Mouse (Mus musculus) liver, adult 2 months (tissue): ENCODE measurements at regions not wholly inside any gene's neighbourhood (a gene's known extent, or its start where the extent isn't known, plus 50 kb on each side); places are given as distances from the start of the nearest gene placed in this dataset.

Experiments
- DNase-seq: peaks from one replicate; pipeline ENCODE4 v3.0.0-alpha.2; 2011; ENCODE audit warnings: low read depth, low spot score; ENCODE audit errors: extremely low read depth
- H3K27ac ChIP-seq: fragments of 200-500 bp; replicated peaks from 2 replicates; pipeline ENCODE4 v1.5.1; 2012; ENCODE audit warnings: low read depth, mild to moderate bottlenecking, control low read depth, inconsistent platforms, low read length; ENCODE audit not compliant: insufficient read depth
- H3K27me3 ChIP-seq: fragments of 200-500 bp; 2 replicates; pipeline ENCODE4 v1.6.1; 2012; ENCODE audit warnings: mild to moderate bottlenecking, moderate library complexity, low read length, inconsistent platforms; ENCODE audit not compliant: control insufficient read depth, insufficient read depth
- H3K36me3 ChIP-seq: fragments of 200-500 bp; 2 replicates; pipeline ENCODE4 v1.6.1; 2012; ENCODE audit warnings: low read length, inconsistent platforms; ENCODE audit not compliant: control insufficient read depth, insufficient read depth
- H3K4me1 ChIP-seq: fragments of 200-500 bp; 2 replicates; pipeline ENCODE4 v1.6.1; 2011; ENCODE audit warnings: low read length; ENCODE audit not compliant: control insufficient read depth, insufficient read depth
- H3K4me3 ChIP-seq: fragments of 200-500 bp; 2 replicates; pipeline ENCODE4 v1.5.1; 2011; ENCODE audit warnings: low read depth, mild to moderate bottlenecking, control low read depth, low read length, moderate library complexity; ENCODE audit not compliant: insufficient read depth
- H3K79me2 ChIP-seq: fragments of 200-500 bp; 2 replicates; pipeline ENCODE4 v1.6.1; 2012; ENCODE audit warnings: inconsistent platforms, mild to moderate bottlenecking, low read length, moderate library complexity; ENCODE audit not compliant: control insufficient read depth, insufficient read depth
- H3K9ac ChIP-seq: fragments of 200-500 bp; 2 replicates; pipeline ENCODE4 v1.6.1; 2012; ENCODE audit warnings: low read depth, mild to moderate bottlenecking, control low read depth, inconsistent platforms, low read length
- CTCF ChIP-seq: fragments of 200-500 bp; IDR thresholded peaks from 2 replicates; pipeline ENCODE4 v1.5.1; 2011; ENCODE audit warnings: low read depth, low read length, control low read depth
- POLR2A ChIP-seq: fragments of 200-500 bp; IDR thresholded peaks from 2 replicates; pipeline ENCODE4 v1.6.1; 2011; ENCODE audit warnings: low read length, control low read depth; ENCODE audit not compliant: insufficient read depth; ENCODE audit errors: extremely low read depth
- WGBS: fragments of 180-500 bp; shearing (Covaris S2); methylation state at CpG from one replicate; pipeline ENCODE4 v1.1.7; 2018; 5-methylcytosine and 5-hydroxymethylcytosine counted together

DNA sequence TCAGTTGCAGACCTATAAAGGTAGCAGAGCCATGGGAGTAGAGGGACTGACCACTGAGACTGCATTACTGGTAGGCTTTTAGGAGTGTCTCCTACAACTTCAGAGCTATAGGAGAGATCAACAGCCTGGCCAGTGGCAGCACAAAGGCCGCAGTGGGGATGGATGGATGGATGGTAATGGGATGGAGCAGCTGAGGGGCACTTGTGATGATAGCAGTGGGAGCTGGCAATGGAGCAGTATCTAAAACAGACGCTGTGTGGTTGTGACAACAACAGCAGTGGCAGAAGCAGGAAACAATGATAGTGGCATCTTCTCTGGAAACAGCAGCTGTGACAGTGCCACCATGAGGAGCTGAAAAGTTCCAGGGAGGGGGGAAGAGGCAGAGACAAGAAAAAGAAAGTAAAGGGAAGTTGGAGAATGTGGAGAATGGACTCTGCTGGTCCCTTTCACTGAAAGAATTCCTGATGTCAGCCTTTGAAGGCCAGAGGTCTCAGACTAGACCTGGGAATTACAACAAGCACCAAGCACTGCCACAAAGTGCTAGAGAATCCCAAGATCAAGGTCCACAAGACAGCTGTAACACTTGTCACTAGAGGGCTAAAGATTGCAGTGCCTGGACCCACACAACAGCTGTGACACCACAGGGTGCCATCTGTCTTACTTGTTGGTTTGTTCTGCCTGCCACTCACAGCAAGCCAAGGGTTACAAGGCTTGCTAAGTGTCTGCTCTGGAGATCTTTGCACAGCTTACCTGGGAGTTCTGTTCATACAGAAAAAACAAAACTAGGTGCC is 624.1 kb upstream of the Pitx2 start:
- no peaks in the 10 kb centered on the region for H3K27me3 ChIP-seq
- DNase-seq, result no peak
- TF ChIP-seq CTCF (no peak), POLR2A (no peak)
- no peak overlapping the region for H3K9ac ChIP-seq
- H3K79me2 ChIP-seq, result no peaks in the 10 kb centered on the region
- no peaks in the 10 kb centered on the region for H3K4me1 ChIP-seq
- H3K36me3 ChIP-seq, result no peaks in the 10 kb centered on the region
- H3K27ac ChIP-seq, result no peak overlapping the region
- H3K4me3 ChIP-seq, result no peak overlapping the region
- 60% methylated on average over 2 of the region's 2 CpGs for WGBS

- no peak for TF ChIP-seq CTCF
- TF ChIP-seq POLR2A, result no peak
- no peak for DNase-seq
- 89% methylated on average over 3 of the region's 3 CpGs for WGBS
Observed at GRCm38 (mm10) chr3:128570551-128570950, 629.1 kb upstream of the Pitx2 start.

GRCm38 (mm10) chr3:128565386-128565785 is 634.3 kb upstream of the Pitx2 start:
- no peaks in the 10 kb centered on the region for H3K27me3 ChIP-seq
- TF ChIP-seq CTCF, result no peak
- no peak for TF ChIP-seq POLR2A
- no peaks in the 10 kb centered on the region for H3K36me3 ChIP-seq
- no peak overlapping the region for H3K9ac ChIP-seq
- H3K4me1 ChIP-seq, result no peaks in the 10 kb centered on the region
- no peaks in the 10 kb centered on the region for H3K79me2 ChIP-seq
- no peak overlapping the region for H3K4me3 ChIP-seq
- no peak for DNase-seq
- no peak overlapping the region for H3K27ac ChIP-seq
- 80% methylated on average over 8 of the region's 8 CpGs for WGBS

More at GRCm38 (mm10) chr3:128570551-128570950, 629.1 kb upstream of the Pitx2 start:
- H3K4me1 ChIP-seq, result no peaks in the 10 kb centered on the region
- H3K27ac ChIP-seq, result no peak overlapping the region
- H3K27me3 ChIP-seq, result no peaks in the 10 kb centered on the region
- no peaks in the 10 kb centered on the region for H3K36me3 ChIP-seq
- H3K9ac ChIP-seq, result no peak overlapping the region
- H3K4me3 ChIP-seq, result no peak overlapping the region
- no peaks in the 10 kb centered on the region for H3K79me2 ChIP-seq

GRCm38 (mm10) chr3:128546416-128547327 is 650.5 kb upstream of the Fam241a start:
- Histone ChIP-seq H3K27ac (no peak overlapping the region), H3K79me2 (no peaks in the 10 kb centered on the region), H3K4me3 (no peak overlapping the region), H3K36me3 (no peaks in the 10 kb centered on the region), H3K27me3 (no peaks in the 10 kb centered on the region), H3K9ac (no peak overlapping the region), H3K4me1 (no peaks in the 10 kb centered on the region)
- TF ChIP-seq POLR2A, result no peak
- no peak for TF ChIP-seq CTCF
- 53% methylated on average over 9 of the region's 9 CpGs for WGBS
- DNase-seq, result peak; percentile 6

DNA sequence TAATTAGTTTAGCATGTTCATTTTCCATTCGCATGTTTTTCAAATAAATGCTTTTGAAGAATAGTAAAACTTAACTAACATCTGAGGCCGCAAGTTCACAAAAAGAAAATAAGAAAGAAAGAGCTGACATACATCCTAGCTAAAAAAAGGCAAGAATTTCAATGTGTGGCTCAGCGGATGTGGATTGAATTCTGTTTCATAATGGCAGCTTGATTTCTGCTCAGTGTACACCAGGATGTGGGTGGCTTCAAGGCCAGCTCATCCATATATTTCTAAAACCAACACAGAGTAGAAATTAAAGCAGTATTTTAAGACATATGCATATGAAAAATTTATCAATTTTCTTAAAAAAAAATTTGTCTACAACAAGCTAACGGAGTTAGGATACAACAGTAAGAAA is 629.3 kb upstream of the Fam241a start:
- Histone ChIP-seq H3K27me3 (no peaks in the 10 kb centered on the region), H3K36me3 (no peaks in the 10 kb centered on the region), H3K4me3 (no peak overlapping the region), H3K79me2 (no peaks in the 10 kb centered on the region), H3K4me1 (no peaks in the 10 kb centered on the region), H3K9ac (no peak overlapping the region), H3K27ac (no peak overlapping the region)
- no peak for TF ChIP-seq CTCF
- TF ChIP-seq POLR2A, result no peak
- no peak for DNase-seq
- 95% methylated on average over 4 of the region's 4 CpGs for WGBS

- TF ChIP-seq POLR2A (no peak), CTCF (no peak)
- no peaks in the 10 kb centered on the region for H3K79me2 ChIP-seq
- H3K27me3 ChIP-seq, result no peaks in the 10 kb centered on the region
- H3K27ac ChIP-seq, result no peak overlapping the region
- no peaks in the 10 kb centered on the region for H3K4me1 ChIP-seq
- H3K36me3 ChIP-seq, result no peaks in the 10 kb centered on the region
- H3K4me3 ChIP-seq, result no peak overlapping the region
- WGBS, result 73% methylated on average over 7 of the region's 7 CpGs
- DNase-seq, result no peak
- no peak overlapping the region for H3K9ac ChIP-seq
Observed at GRCm38 (mm10) chr3:128520671-128521103, 624.6 kb upstream of the Fam241a start.
